Mouse (Mus musculus) thymus, adult 2 months (tissue): Measurements from ENCODE around the gene Atxn10.

Source experiments
- CTCF ChIP-seq: fragments of 200-500 bp; IDR thresholded peaks from 2 replicates; pipeline ENCODE4 v1.5.1; 2012; ENCODE audit warnings: mild to moderate bottlenecking, control low read depth, low read length, moderate library complexity, borderline replicate concordance; ENCODE audit not compliant: control insufficient read depth, poor library complexity, insufficient read depth; ENCODE audit errors: extremely low read depth
- POLR2A ChIP-seq: fragments of 200-500 bp; IDR thresholded peaks from 2 replicates; pipeline ENCODE4 v1.6.1; 2012; ENCODE audit warnings: mild to moderate bottlenecking, low read length, control low read depth, moderate library complexity; ENCODE audit not compliant: control insufficient read depth, poor library complexity, insufficient read depth; ENCODE audit errors: extremely low read depth

- TF ChIP-seq POLR2A (no peak), CTCF (no peak)
Observed at GRCm38 (mm10) chr15:85369765-85370164, 33.7 kb downstream of the Atxn10 start.
